Mouse (Mus musculus) liver, embryonic 14.5 days (tissue): ENCODE measurements at regions not wholly inside any gene's neighbourhood (a gene's known extent, or its start where the extent isn't known, plus 50 kb on each side); places are given as distances from the start of the nearest gene placed in this dataset.
A peak's percentile ranks its signal among the peaks of the same experiment; 100 is the strongest.

Experiments
- ATAC-seq: fragments of 200-750 bp; cut with Nextera tagmentation; 2 replicates; pipeline ENCODE4 v1.8.0; 2017; ENCODE audit warnings: moderate number of reproducible peaks, mild to moderate bottlenecking, moderate library complexity; ENCODE audit not compliant: insufficient read depth
- DNase-seq, 3 experiments: peaks; one replicate each; pipeline ENCODE4 v3.0.0-alpha.2; 2012 to 2013; ENCODE audit warnings: low read depth in 3 of 3, low spot score in 3 of 3
- H3K27ac ChIP-seq: fragments of 300-500 bp; sonication (generic); 2 replicates; pipeline ENCODE4 v1.5.1; 2014; ENCODE audit warnings: moderate library complexity, mild to moderate bottlenecking, control low read depth, inconsistent platforms
- H3K27me3 ChIP-seq: fragments of 300-500 bp; sonication (generic); 2 replicates; pipeline ENCODE4 v1.6.1; 2014; ENCODE audit warnings: mild to moderate bottlenecking, low read length, moderate library complexity; ENCODE audit not compliant: control insufficient read depth, insufficient read depth
- H3K36me3 ChIP-seq: fragments of 300-500 bp; sonication (generic); replicated peaks from 2 replicates; pipeline ENCODE4 v1.6.1; 2014; ENCODE audit warnings: low read depth; ENCODE audit not compliant: control insufficient read depth, insufficient read depth
- H3K4me1 ChIP-seq, 2 experiments: fragments of 200-500 bp in 1 of 2; fragments of 300-500 bp in 1 of 2; sonication (generic) in 1 of 2; replicated peaks; 2 replicates each; pipeline ENCODE4 v1.6.1; 2012 to 2014; ENCODE audit warnings: antibody characterized with exemption in 1 of 2, inconsistent platforms in 1 of 2, low read length in 1 of 2; ENCODE audit not compliant: control insufficient read depth in 2 of 2, insufficient read depth in 2 of 2
- H3K4me2 ChIP-seq: fragments of 300-500 bp; sonication (generic); 2 replicates; pipeline ENCODE4 v1.6.1; 2014; ENCODE audit warnings: low read depth, mild to moderate bottlenecking, control low read depth, moderate library complexity
- H3K4me3 ChIP-seq, 2 experiments: fragments of 200-500 bp in 1 of 2; fragments of 300-500 bp in 1 of 2; sonication (generic) in 1 of 2; 2 replicates each; pipeline ENCODE4 v1.5.1; 2012 to 2014; ENCODE audit warnings: low read depth in 2 of 2, low read length in 2 of 2, mild to moderate bottlenecking in 2 of 2, control low read depth in 1 of 2, inconsistent platforms in 1 of 2, moderate library complexity in 1 of 2; ENCODE audit not compliant: insufficient read depth in 1 of 2
- H3K9ac ChIP-seq: fragments of 300-500 bp; sonication (generic); replicated peaks from 2 replicates; pipeline ENCODE4 v1.6.1; 2014; ENCODE audit warnings: mild to moderate bottlenecking, control low read depth, moderate library complexity
- H3K9me3 ChIP-seq: fragments of 300-500 bp; sonication (generic); 2 replicates; pipeline ENCODE4 v1.6.1; 2016; ENCODE audit warnings: low read length, mixed read lengths; ENCODE audit not compliant: control insufficient read depth
- CTCF ChIP-seq: IDR thresholded peaks from 2 replicates; pipeline ENCODE4 v1.5.1; 2016; ENCODE audit warnings: antibody characterized with exemption, low read depth, control low read depth
- EP300 ChIP-seq: IDR thresholded peaks from 2 replicates; pipeline ENCODE4 v1.6.1; 2016; ENCODE audit warnings: antibody characterized with exemption, low read depth
- WGBS: fragments of 180-500 bp; shearing (Covaris S2); extraction: QIAGEN DNeasy Blood & Tissue Kit; methylation state at CpG from one replicate; pipeline ENCODE4 v1.1.7; 2014; ENCODE audit not compliant: insufficient replicate concordance; 5-methylcytosine and 5-hydroxymethylcytosine counted together

- Histone ChIP-seq H3K9me3 (no peaks in the 10 kb centered on the region), H3K4me2 (no peak overlapping the region), H3K27ac (no peak overlapping the region), H3K4me1 (peaks cover 9 to 19% of the 10 kb centered on the region in 2 experiments), H3K36me3 (no peaks in the 10 kb centered on the region), H3K4me3 (no peak overlapping the region), H3K27me3 (no peaks in the 10 kb centered on the region), H3K9ac (no peak overlapping the region)
- ATAC-seq (no peak), DNase-seq (no peak)
- 70% methylated on average over 14 of the region's 14 CpGs for WGBS
- TF ChIP-seq EP300: no peak
- no peak for TF ChIP-seq CTCF
Observed at GRCm38 (mm10) chr12:79949101-79949824, 163.6 kb downstream of the Zfp36l1 start.

DNA sequence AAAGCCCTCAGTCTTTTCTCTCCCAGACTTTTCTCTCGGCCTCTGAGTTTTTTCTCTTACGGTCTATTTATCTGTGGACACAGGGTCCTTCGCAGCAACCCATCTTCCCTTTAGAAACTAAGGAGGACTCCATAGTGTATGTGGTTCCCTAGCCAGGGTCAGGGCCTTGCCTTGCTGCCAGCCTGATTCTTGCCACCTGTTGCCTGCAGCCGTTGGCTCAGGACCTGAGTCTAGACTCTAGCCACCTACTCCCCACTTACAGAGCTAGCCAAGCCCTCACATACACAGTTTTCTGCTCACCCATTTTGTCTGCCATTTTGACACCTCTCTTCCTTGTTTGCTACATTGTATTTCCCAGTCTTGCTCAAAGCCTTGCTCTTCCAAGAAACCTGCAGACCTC is 165.2 kb downstream of the Zfp36l1 start:
- DNase-seq (no peak), ATAC-seq (no peak)
- WGBS: 84% methylated on average over 4 of the region's 4 CpGs
- Histone ChIP-seq H3K36me3 (no peaks in the 10 kb centered on the region), H3K4me3 (no peak overlapping the region), H3K27ac (no peak overlapping the region), H3K27me3 (no peaks in the 10 kb centered on the region), H3K9me3 (no peaks in the 10 kb centered on the region), H3K4me2 (no peak overlapping the region), H3K9ac (no peak overlapping the region), H3K4me1 (peaks cover 9 to 22% of the 10 kb centered on the region in 2 experiments)
- TF ChIP-seq EP300 (no peak), CTCF (no peak)

GRCm38 (mm10) chr12:79946777-79947176 is 166.0 kb downstream of the Zfp36l1 start:
- Histone ChIP-seq H3K9ac (no peak overlapping the region), H3K4me1 (peaks cover 9 to 24% of the 10 kb centered on the region in 2 experiments), H3K4me2 (no peak overlapping the region), H3K9me3 (no peaks in the 10 kb centered on the region), H3K4me3 (no peak overlapping the region), H3K36me3 (no peaks in the 10 kb centered on the region), H3K27ac (no peak overlapping the region), H3K27me3 (no peaks in the 10 kb centered on the region)
- WGBS: 77% methylated on average over 10 of the region's 10 CpGs
- TF ChIP-seq CTCF (peak; percentile 69), EP300 (no peak)
- no peak for DNase-seq
- no peak for ATAC-seq

DNA sequence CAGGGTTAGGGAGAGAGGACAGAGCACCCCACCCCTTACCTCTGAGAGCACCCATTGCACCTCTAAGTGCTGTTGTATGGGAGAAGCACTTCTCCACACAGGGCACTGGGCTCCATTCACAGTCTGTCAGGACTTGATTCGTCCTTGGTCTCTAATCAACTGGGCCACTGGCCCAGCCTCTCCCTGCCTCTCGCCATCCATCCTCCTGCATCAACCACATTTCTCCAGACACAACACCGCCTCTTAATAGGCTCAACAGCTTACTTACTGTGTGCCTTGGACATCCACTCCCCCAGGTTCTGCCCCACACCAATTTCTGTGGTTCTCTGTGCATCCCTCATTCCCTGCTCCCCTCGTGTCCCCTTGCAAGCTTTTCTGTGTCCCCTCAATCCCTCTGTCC is 166.9 kb downstream of the Zfp36l1 start:
- Histone ChIP-seq H3K4me2 (no peak overlapping the region), H3K9ac (no peak overlapping the region), H3K27me3 (no peaks in the 10 kb centered on the region), H3K9me3 (no peaks in the 10 kb centered on the region), H3K4me3 (no peak overlapping the region), H3K27ac (no peak overlapping the region), H3K4me1 (peaks cover 9 to 24% of the 10 kb centered on the region in 2 experiments), H3K36me3 (no peaks in the 10 kb centered on the region)
- no peak for ATAC-seq
- no peak for DNase-seq
- TF ChIP-seq EP300 (no peak), CTCF (no peak)
- 51% methylated on average over 4 of the region's 4 CpGs for WGBS

DNA sequence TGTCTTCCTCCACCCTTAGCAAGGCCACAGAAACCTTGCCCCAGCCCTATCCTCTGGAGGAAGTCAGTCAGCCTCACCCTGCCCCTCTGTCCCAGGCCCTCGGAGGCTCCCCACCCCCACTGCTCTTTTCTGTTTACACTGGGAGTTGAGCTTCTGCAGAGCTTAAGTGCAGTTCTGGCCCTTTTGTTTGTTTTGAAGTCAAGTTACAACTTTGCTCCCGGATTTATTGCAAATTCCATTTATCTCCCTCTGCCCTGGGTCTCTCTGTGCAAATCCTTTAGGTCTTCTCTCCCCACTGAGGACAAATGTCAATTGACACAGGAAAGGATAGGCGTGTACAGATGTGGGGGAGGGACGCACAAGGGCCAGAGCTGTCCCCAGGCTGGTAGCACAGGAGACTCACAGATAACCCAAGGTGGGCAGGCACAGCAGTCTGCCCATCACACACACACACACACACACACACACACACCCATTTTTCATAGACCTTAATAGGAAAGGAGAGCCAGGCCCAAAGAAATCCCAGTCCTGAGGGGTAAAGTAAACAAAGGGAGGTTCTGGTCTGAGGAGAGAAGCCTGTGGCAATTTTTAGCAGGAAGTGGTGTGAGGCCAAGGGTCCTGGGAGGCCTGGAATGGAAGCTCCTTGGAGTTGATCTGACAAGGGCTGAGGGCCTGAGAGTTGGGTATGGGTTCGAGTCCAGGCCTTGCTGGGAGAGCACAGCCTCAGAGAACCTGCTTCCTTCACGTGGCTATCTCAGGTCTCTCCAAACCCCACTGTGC is 167.9 kb downstream of the Zfp36l1 start:
- peak; percentile 67 for ATAC-seq
- WGBS: 13% methylated on average over 6 of the region's 6 CpGs

More for the DNA sequence above, 167.9 kb downstream of the Zfp36l1 start:
- H3K36me3 ChIP-seq: no peaks in the 10 kb centered on the region
- DNase-seq: peak; percentile 24 to 37 (median 27)
- H3K9me3 ChIP-seq: no peaks in the 10 kb centered on the region
- H3K27me3 ChIP-seq: no peaks in the 10 kb centered on the region
- no peak overlapping the region; the same call in 1 of the 2 replicates for H3K9ac ChIP-seq
- peaks cover 9 to 24% of the 10 kb centered on the region in 2 experiments for H3K4me1 ChIP-seq
- TF ChIP-seq CTCF: no peak
- no peak for TF ChIP-seq EP300
- H3K4me2 ChIP-seq: no peak overlapping the region
- no peak overlapping the region for H3K4me3 ChIP-seq
- peak overlapping the region; percentile 33; the same call in 1 of the 2 replicates for H3K27ac ChIP-seq
